Mouse (Mus musculus): ENCODE data around the gene Ipo4. TPM values are rescaled to one million over a fixed set of nuclear protein-coding genes. Genes with fewer than 3 reads are reported as not detected.

Ipo4 gene
- polyA plus RNA-seq, 1 experiment from 2014 or later = 45.0 TPM

Other genes with a start within 250 kb of the Ipo4 start
- gene Dhrs4, start 157.2 kb downstream of the Ipo4 start, polyA plus RNA-seq (2015; fragmentation: Nextera tagmentation; extraction: Ambion mirVana) = 60.7 and 69.5 TPM in 2 replicates
- 1.1 and 1.8 TPM in 2 replicates for gene Carmil3, start 145.3 kb downstream of the Ipo4 start, polyA plus RNA-seq (2015; fragmentation: Nextera tagmentation; extraction: Ambion mirVana)
- gene Cpne6, start 125.5 kb downstream of the Ipo4 start, polyA plus RNA-seq (2015; fragmentation: Nextera tagmentation; extraction: Ambion mirVana) = 0.30 and 0.34 TPM in 2 replicates
- not detected in 2 replicates for gene Nrl, start 111.0 kb downstream of the Ipo4 start, polyA plus RNA-seq (2015; fragmentation: Nextera tagmentation; extraction: Ambion mirVana)
- 34.2 and 42.5 TPM in 2 replicates for gene Pck2, start 95.7 kb downstream of the Ipo4 start, polyA plus RNA-seq (2015; fragmentation: Nextera tagmentation; extraction: Ambion mirVana)
- 66.2 and 70.2 TPM in 2 replicates for gene Dcaf11, start 76.0 kb downstream of the Ipo4 start, polyA plus RNA-seq (2015; fragmentation: Nextera tagmentation; extraction: Ambion mirVana)
- gene A730061H03Rik, start 75.6 kb downstream of the Ipo4 start, polyA plus RNA-seq (2015; fragmentation: Nextera tagmentation; extraction: Ambion mirVana) = 0.82 TPM in 1 of 2 replicates, not detected in the other
- gene Fitm1, start 60.3 kb downstream of the Ipo4 start, polyA plus RNA-seq (2015; fragmentation: Nextera tagmentation; extraction: Ambion mirVana) = 80.5 and 81.7 TPM in 2 replicates
- 206 and 216 TPM in 2 replicates for gene Psme1, start 57.8 kb downstream of the Ipo4 start, polyA plus RNA-seq (2015; fragmentation: Nextera tagmentation; extraction: Ambion mirVana)
- 21.2 and 21.6 TPM in 2 replicates for gene Emc9, start 50.7 kb downstream of the Ipo4 start, polyA plus RNA-seq (2015; fragmentation: Nextera tagmentation; extraction: Ambion mirVana)
- 203 and 215 TPM in 2 replicates for gene Psme2, start 44.8 kb downstream of the Ipo4 start, polyA plus RNA-seq (2015; fragmentation: Nextera tagmentation; extraction: Ambion mirVana)
- gene Rnf31, start 44.2 kb downstream of the Ipo4 start, polyA plus RNA-seq (2015; fragmentation: Nextera tagmentation; extraction: Ambion mirVana) = 15.8 and 17.4 TPM in 2 replicates
- gene Irf9, start 32.4 kb downstream of the Ipo4 start, polyA plus RNA-seq (2015; fragmentation: Nextera tagmentation; extraction: Ambion mirVana) = 9.1 and 13.7 TPM in 2 replicates
- gene Rec8, start 17.9 kb downstream of the Ipo4 start, polyA plus RNA-seq (2015; fragmentation: Nextera tagmentation; extraction: Ambion mirVana) = 6.9 and 7.1 TPM in 2 replicates
- 0.74 and 2.1 TPM in 2 replicates for gene Gm49378, start 1.9 kb upstream of the Ipo4 start, polyA plus RNA-seq (2015; fragmentation: Nextera tagmentation; extraction: Ambion mirVana)
- gene Tm9sf1, start 7.8 kb upstream of the Ipo4 start, polyA plus RNA-seq (2015; fragmentation: Nextera tagmentation; extraction: Ambion mirVana) = 76.8 and 91.2 TPM in 2 replicates
- gene Tssk4, start 14.2 kb upstream of the Ipo4 start, polyA plus RNA-seq (2015; fragmentation: Nextera tagmentation; extraction: Ambion mirVana) = 0.31 and 0.36 TPM in 2 replicates
- 84.5 and 90.0 TPM in 2 replicates for gene Mdp1, start 24.6 kb upstream of the Ipo4 start, polyA plus RNA-seq (2015; fragmentation: Nextera tagmentation; extraction: Ambion mirVana)
- gene Gmpr2, start 36.0 kb upstream of the Ipo4 start, polyA plus RNA-seq (2015; fragmentation: Nextera tagmentation; extraction: Ambion mirVana) = 36.0 and 42.3 TPM in 2 replicates
- gene Nedd8, start 36.2 kb upstream of the Ipo4 start, polyA plus RNA-seq (2015; fragmentation: Nextera tagmentation; extraction: Ambion mirVana) = 448 and 462 TPM in 2 replicates
- gene Tinf2, start 45.9 kb upstream of the Ipo4 start, polyA plus RNA-seq (2015; fragmentation: Nextera tagmentation; extraction: Ambion mirVana) = 26.1 and 29.2 TPM in 2 replicates
- 0.20 and 0.60 TPM in 2 replicates for gene Tgm1, start 78.0 kb upstream of the Ipo4 start, polyA plus RNA-seq (2015; fragmentation: Nextera tagmentation; extraction: Ambion mirVana)
- 20.7 and 23.8 TPM in 2 replicates for gene Rabggta, start 86.3 kb upstream of the Ipo4 start, polyA plus RNA-seq (2015; fragmentation: Nextera tagmentation; extraction: Ambion mirVana)
- gene Dhrs1, start 109.7 kb upstream of the Ipo4 start, polyA plus RNA-seq (2015; fragmentation: Nextera tagmentation; extraction: Ambion mirVana) = 64.0 and 65.7 TPM in 2 replicates
- 17.9 and 24.4 TPM in 2 replicates for gene Nop9, start 109.7 kb upstream of the Ipo4 start, polyA plus RNA-seq (2015; fragmentation: Nextera tagmentation; extraction: Ambion mirVana)
- gene Cideb, start 122.5 kb upstream of the Ipo4 start, polyA plus RNA-seq (2015; fragmentation: Nextera tagmentation; extraction: Ambion mirVana) = 1.2 and 1.6 TPM in 2 replicates
- 0.15 and 0.25 TPM in 2 replicates for gene Ltb4r2, start 125.5 kb upstream of the Ipo4 start, polyA plus RNA-seq (2015; fragmentation: Nextera tagmentation; extraction: Ambion mirVana)
- gene Ltb4r1, start 130.0 kb upstream of the Ipo4 start, polyA plus RNA-seq (2015; fragmentation: Nextera tagmentation; extraction: Ambion mirVana) = 0.65 and 0.66 TPM in 2 replicates
- gene Adcy4, start 148.1 kb upstream of the Ipo4 start, polyA plus RNA-seq (2015; fragmentation: Nextera tagmentation; extraction: Ambion mirVana) = 14.9 and 18.0 TPM in 2 replicates
- 12.6 and 20.7 TPM in 2 replicates for gene Ripk3, start 152.9 kb upstream of the Ipo4 start, polyA plus RNA-seq (2015; fragmentation: Nextera tagmentation; extraction: Ambion mirVana)
- 10.8 and 15.8 TPM in 2 replicates for gene Nfatc4, start 187.2 kb upstream of the Ipo4 start, polyA plus RNA-seq (2015; fragmentation: Nextera tagmentation; extraction: Ambion mirVana)
- 12.7 and 15.0 TPM in 2 replicates for gene Nynrin, start 218.1 kb upstream of the Ipo4 start, polyA plus RNA-seq (2015; fragmentation: Nextera tagmentation; extraction: Ambion mirVana)
- 0.36 and 0.50 TPM in 2 replicates for gene Cbln3, start 248.4 kb upstream of the Ipo4 start, polyA plus RNA-seq (2015; fragmentation: Nextera tagmentation; extraction: Ambion mirVana)
- 9.2 and 12.6 TPM in 2 replicates for gene Khnyn, start 249.0 kb upstream of the Ipo4 start, polyA plus RNA-seq (2015; fragmentation: Nextera tagmentation; extraction: Ambion mirVana)

All from heart, embryonic 15.5 days (tissue).